Mouse (Mus musculus): ENCODE measurements around the gene Rtn4rl1. TPM values are rescaled to one million over a fixed set of nuclear protein-coding genes. Genes with fewer than 3 reads are reported as not detected.

The Rtn4rl1 gene
- total RNA-seq, 1 experiment from 2014 or later, result 42.2 TPM

- DNase-seq, result peak; percentile 49
Measured at GRCm38 (mm10) chr11:75212876-75213275, 19.3 kb downstream of the Rtn4rl1 start.

- peak; percentile 58 for DNase-seq
Measured at GRCm38 (mm10) chr11:75213372-75214080, 19.9 kb downstream of the Rtn4rl1 start.

GRCm38 (mm10) chr11:75214081-75214950, 20.7 kb downstream of the Rtn4rl1 start:
- no peak for DNase-seq

- peak; percentile 80 for DNase-seq
Measured at GRCm38 (mm10) chr11:75220115-75220514, 26.5 kb downstream of the Rtn4rl1 start.

GRCm38 (mm10) chr11:75220517-75221145, 27.0 kb downstream of the Rtn4rl1 start:
- DNase-seq, result no peak

GRCm38 (mm10) chr11:75224062-75224461, 30.5 kb downstream of the Rtn4rl1 start:
- DNase-seq, result no peak

- DNase-seq, result no peak
Measured at GRCm38 (mm10) chr11:75224835-75225234, 31.3 kb downstream of the Rtn4rl1 start.

- DNase-seq, result no peak
Measured at GRCm38 (mm10) chr11:75227632-75228031, 34.0 kb downstream of the Rtn4rl1 start.

GRCm38 (mm10) chr11:75229289-75229688, 35.7 kb downstream of the Rtn4rl1 start:
- DNase-seq, result no peak

GRCm38 (mm10) chr11:75230272-75230760, 36.7 kb downstream of the Rtn4rl1 start:
- no peak for DNase-seq

GRCm38 (mm10) chr11:75231756-75232155, 38.2 kb downstream of the Rtn4rl1 start:
- DNase-seq, result peak; percentile 82

- DNase-seq, result peak; percentile 78
Measured at GRCm38 (mm10) chr11:75232434-75232833, 38.9 kb downstream of the Rtn4rl1 start.

GRCm38 (mm10) chr11:75234745-75235144, 41.2 kb downstream of the Rtn4rl1 start:
- no peak for DNase-seq

GRCm38 (mm10) chr11:75240158-75240934, 46.8 kb downstream of the Rtn4rl1 start:
- no peak for DNase-seq

GRCm38 (mm10) chr11:75242710-75243255, 49.2 kb downstream of the Rtn4rl1 start:
- no peak for DNase-seq

- no peak for DNase-seq
Measured at GRCm38 (mm10) chr11:75244368-75245275, 51.0 kb downstream of the Rtn4rl1 start.

- no peak for DNase-seq
Measured at GRCm38 (mm10) chr11:75245372-75246330, 52.1 kb downstream of the Rtn4rl1 start.

GRCm38 (mm10) chr11:75246589-75246988, 53.0 kb downstream of the Rtn4rl1 start:
- no peak for DNase-seq

- no peak for DNase-seq
Measured at GRCm38 (mm10) chr11:75247137-75247730, 53.7 kb downstream of the Rtn4rl1 start.

Data from adrenal gland, postnatal 25 days (tissue).